Mouse (Mus musculus): ENCODE measurements around the gene Rcl1.
A peak's percentile ranks its signal among the peaks of the same experiment; 100 is the strongest.

The Rcl1 gene

GRCm38 (mm10) chr19:29100874-29101542, at the start of gene Rcl1:
Gene Rcl1, plus strand, starts transcription at chr19:29101375.
- peak; percentile 94 for DNase-seq

- DNase-seq = no peak
These were observed 48.4 kb upstream of the Rcl1 start for GRCm38 (mm10) chr19:29052786-29053185.

- DNase-seq = no peak
These were observed 46.6 kb upstream of the Rcl1 start for GRCm38 (mm10) chr19:29054594-29054993.

- no peak for DNase-seq
These were observed 45.7 kb upstream of the Rcl1 start for GRCm38 (mm10) chr19:29055469-29055868.

GRCm38 (mm10) chr19:29058741-29059140, 42.4 kb upstream of the Rcl1 start:
- no peak for DNase-seq

GRCm38 (mm10) chr19:29059688-29060087, 41.5 kb upstream of the Rcl1 start:
- no peak for DNase-seq

- DNase-seq = no peak
These were observed 40.9 kb upstream of the Rcl1 start for GRCm38 (mm10) chr19:29060299-29060698.

GRCm38 (mm10) chr19:29063009-29063408, 38.2 kb upstream of the Rcl1 start:
- DNase-seq = no peak

GRCm38 (mm10) chr19:29063577-29064363, 37.4 kb upstream of the Rcl1 start:
- peak; percentile 95 for DNase-seq

GRCm38 (mm10) chr19:29064451-29065102, 36.6 kb upstream of the Rcl1 start:
- DNase-seq = peak; percentile 37

- DNase-seq = peak; percentile 65
These were observed 34.1 kb upstream of the Rcl1 start for GRCm38 (mm10) chr19:29066981-29067471.

GRCm38 (mm10) chr19:29069195-29069594, 32.0 kb upstream of the Rcl1 start:
- no peak for DNase-seq

- no peak for DNase-seq
These were observed 26.4 kb upstream of the Rcl1 start for GRCm38 (mm10) chr19:29074802-29075201.

- DNase-seq = no peak
These were observed 12.5 kb upstream of the Rcl1 start for GRCm38 (mm10) chr19:29088628-29089027.

- DNase-seq = no peak
These were observed 9.0 kb upstream of the Rcl1 start for GRCm38 (mm10) chr19:29092194-29092593.

GRCm38 (mm10) chr19:29099106-29099505, 2.1 kb upstream of the Rcl1 start:
- DNase-seq = no peak

- no peak for DNase-seq
These were observed 1.6 kb upstream of the Rcl1 start for GRCm38 (mm10) chr19:29099596-29099995.

- no peak for DNase-seq
These were observed 914 bp upstream of the Rcl1 start for GRCm38 (mm10) chr19:29100261-29100660.

GRCm38 (mm10) chr19:29101591-29101990, 416 bp downstream of the Rcl1 start:
- no peak for DNase-seq

- DNase-seq = no peak
These were observed 923 bp downstream of the Rcl1 start for GRCm38 (mm10) chr19:29102098-29102497.

GRCm38 (mm10) chr19:29105816-29106215, 4.6 kb downstream of the Rcl1 start:
- DNase-seq = no peak

GRCm38 (mm10) chr19:29106261-29106660, 5.1 kb downstream of the Rcl1 start:
- DNase-seq = peak; percentile 54

GRCm38 (mm10) chr19:29112662-29113061, 11.5 kb downstream of the Rcl1 start:
- DNase-seq = no peak

Measured in thymus, postnatal 25 days (tissue).